Mouse (Mus musculus): Measurements from ENCODE around the gene Cyp1a2. TPM values are rescaled to one million over a fixed set of nuclear protein-coding genes. Genes with fewer than 3 reads are reported as not detected.

The Cyp1a2 gene
- not detected in 2 replicates for polyA plus RNA-seq (2014; fragmentation: Nextera tagmentation; extraction: Ambion mirVana)

DNA sequence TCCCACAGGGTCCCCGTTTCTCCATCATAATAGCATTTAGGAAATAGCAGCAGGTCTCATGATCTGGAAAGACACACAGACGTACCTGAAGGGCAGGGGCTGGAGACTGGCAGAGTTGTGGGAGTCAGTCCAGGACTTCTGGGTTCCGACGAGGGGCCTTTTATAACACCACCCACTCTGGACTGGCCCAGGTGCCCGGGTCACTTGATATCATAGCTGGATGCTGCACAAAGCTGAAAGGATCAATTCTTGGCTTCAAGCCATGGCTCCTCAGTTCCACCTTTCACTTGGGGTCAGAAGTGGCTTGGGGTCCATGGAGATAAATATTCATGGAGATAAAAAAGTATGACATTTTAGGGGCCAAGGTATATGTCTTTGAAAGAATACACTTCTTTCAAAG lies at the start of gene Cyp1a2:
Cyp1a2 (minus strand) TSS at position 184 of the 400 bp plus-strand sequence.
- Histone ChIP-seq H3K27ac (replicated peaks; ENCODE audit: low read depth, low read length) (no peak within 1 kb of the TSS), H3K4me3 (ENCODE audit: low read depth, low read length) (no peak within 1 kb of the TSS), H3K27me3 (replicated peaks; ENCODE audit: control insufficient read depth, insufficient read depth, low read length) (no peaks in the 10 kb centered on the region), H3K9ac (ENCODE audit: low read depth, low read length) (no peak within 1 kb of the TSS), H3K4me2 (ENCODE audit: low read depth, low read length) (no peak within 1 kb of the TSS), H3K4me1 (ENCODE audit: control insufficient read depth, insufficient read depth, low read length) (no peaks in the 10 kb centered on the region), H3K9me3 (ENCODE audit: control insufficient read depth, low read length) (no peaks in the 10 kb centered on the region), H3K36me3 (ENCODE audit: control insufficient read depth, insufficient read depth, low read length) (no peaks in the 10 kb centered on the region)
- ATAC-seq (ENCODE audit: low read depth) = no peak
- DNase-seq (ENCODE audit: low spot score) = no peak
- 68% methylated on average over 5 of the region's 5 CpGs for WGBS

DNA sequence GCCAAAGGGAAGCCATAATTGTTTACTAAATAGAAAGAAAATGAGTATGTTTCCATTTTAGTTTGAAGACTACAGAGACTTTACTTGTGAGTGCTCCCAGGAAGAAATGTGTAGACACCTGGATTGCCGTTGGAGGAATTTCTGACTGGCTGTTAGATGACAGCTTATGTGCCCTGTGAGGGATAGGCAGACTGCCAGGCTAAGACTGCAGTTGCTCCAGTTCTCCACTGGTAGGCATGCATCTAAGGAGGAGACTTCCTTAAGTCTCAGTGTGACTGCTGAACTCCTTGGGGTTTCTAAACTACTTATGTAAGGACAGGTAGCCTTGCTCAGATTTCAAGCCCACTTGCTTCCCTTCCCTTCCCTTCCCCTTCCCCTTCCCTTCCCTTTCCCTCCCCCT lies 44.8 kb upstream of the Cyp1a2 start:
- no peak overlapping the region for H3K4me3 ChIP-seq (ENCODE audit: low read depth, low read length)
- H3K4me2 ChIP-seq (ENCODE audit: low read depth, low read length) = no peak overlapping the region
- no peaks in the 10 kb centered on the region for H3K4me1 ChIP-seq (ENCODE audit: control insufficient read depth, insufficient read depth, low read length)
- no peak overlapping the region for H3K27ac ChIP-seq (replicated peaks; ENCODE audit: low read depth, low read length)
- H3K9me3 ChIP-seq (ENCODE audit: control insufficient read depth, low read length) = no peaks in the 10 kb centered on the region
- peaks cover 46% of the 10 kb centered on the region for H3K36me3 ChIP-seq (ENCODE audit: control insufficient read depth, insufficient read depth, low read length)
- no peak for DNase-seq (ENCODE audit: low spot score)
- H3K9ac ChIP-seq (ENCODE audit: low read depth, low read length) = no peak overlapping the region
- ATAC-seq (ENCODE audit: low read depth) = no peak
- H3K27me3 ChIP-seq (replicated peaks; ENCODE audit: control insufficient read depth, insufficient read depth, low read length) = no peaks in the 10 kb centered on the region
- WGBS = 94% methylated on average over 1 of the region's 1 CpGs

DNA sequence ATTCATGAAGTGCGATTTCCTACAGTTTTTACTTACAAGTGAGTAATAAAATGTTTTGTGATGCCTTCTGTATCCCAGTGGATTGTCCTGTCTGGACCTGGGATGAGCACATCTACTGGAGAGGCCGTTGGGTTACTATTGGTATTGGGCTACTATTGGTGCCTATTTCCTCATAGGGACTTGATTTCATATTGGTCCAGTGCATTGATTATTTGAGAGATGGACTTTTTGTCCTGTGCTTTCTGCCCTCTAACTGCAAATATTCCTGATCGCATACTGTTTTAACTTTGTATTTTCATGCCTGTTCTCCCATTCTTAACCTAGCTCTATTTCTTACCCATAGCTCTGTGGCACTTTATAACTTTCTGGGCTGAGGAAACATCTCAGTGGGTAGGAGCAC lies 41.2 kb upstream of the Cyp1a2 start:
- Histone ChIP-seq H3K4me2 (ENCODE audit: low read depth, low read length) (no peak overlapping the region), H3K9me3 (ENCODE audit: control insufficient read depth, low read length) (no peaks in the 10 kb centered on the region), H3K4me1 (ENCODE audit: control insufficient read depth, insufficient read depth, low read length) (no peaks in the 10 kb centered on the region), H3K27ac (replicated peaks; ENCODE audit: low read depth, low read length) (no peak overlapping the region), H3K9ac (ENCODE audit: low read depth, low read length) (no peak overlapping the region), H3K27me3 (replicated peaks; ENCODE audit: control insufficient read depth, insufficient read depth, low read length) (no peaks in the 10 kb centered on the region), H3K4me3 (ENCODE audit: low read depth, low read length) (no peak overlapping the region), H3K36me3 (ENCODE audit: control insufficient read depth, insufficient read depth, low read length) (peaks cover 57% of the 10 kb centered on the region)
- DNase-seq (ENCODE audit: low spot score) = no peak
- ATAC-seq (ENCODE audit: low read depth) = no peak
- 93% methylated on average over 3 of the region's 3 CpGs for WGBS

DNA sequence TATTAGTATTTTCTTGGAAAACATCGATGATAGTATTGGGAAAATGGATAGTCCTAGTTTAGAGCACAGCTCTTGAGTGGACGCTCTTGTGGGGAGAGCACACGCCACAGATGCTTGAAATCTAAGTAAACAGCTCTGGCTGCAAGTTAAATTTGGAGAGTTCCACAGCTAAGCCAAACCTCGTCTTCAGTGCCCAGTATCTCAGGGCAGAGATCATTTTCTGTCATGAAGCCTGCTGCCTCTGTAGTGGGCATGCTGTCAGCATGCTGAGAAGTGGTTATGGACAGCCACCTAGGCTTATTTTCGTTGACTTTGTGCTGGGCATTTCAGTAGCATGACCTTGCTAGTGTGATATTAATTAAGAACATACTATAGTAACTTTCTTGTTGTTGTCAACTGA lies 40.3 kb upstream of the Cyp1a2 start:
- Histone ChIP-seq H3K4me1 (ENCODE audit: control insufficient read depth, insufficient read depth, low read length) (no peaks in the 10 kb centered on the region), H3K9me3 (ENCODE audit: control insufficient read depth, low read length) (no peaks in the 10 kb centered on the region), H3K27ac (replicated peaks; ENCODE audit: low read depth, low read length) (no peak overlapping the region), H3K27me3 (replicated peaks; ENCODE audit: control insufficient read depth, insufficient read depth, low read length) (no peaks in the 10 kb centered on the region), H3K36me3 (ENCODE audit: control insufficient read depth, insufficient read depth, low read length) (peaks cover 58% of the 10 kb centered on the region), H3K9ac (ENCODE audit: low read depth, low read length) (no peak overlapping the region), H3K4me3 (ENCODE audit: low read depth, low read length) (no peak overlapping the region), H3K4me2 (ENCODE audit: low read depth, low read length) (no peak overlapping the region)
- DNase-seq (ENCODE audit: low spot score) (no peak), ATAC-seq (ENCODE audit: low read depth) (no peak)
- 78% methylated on average over 5 of the region's 5 CpGs for WGBS

DNA sequence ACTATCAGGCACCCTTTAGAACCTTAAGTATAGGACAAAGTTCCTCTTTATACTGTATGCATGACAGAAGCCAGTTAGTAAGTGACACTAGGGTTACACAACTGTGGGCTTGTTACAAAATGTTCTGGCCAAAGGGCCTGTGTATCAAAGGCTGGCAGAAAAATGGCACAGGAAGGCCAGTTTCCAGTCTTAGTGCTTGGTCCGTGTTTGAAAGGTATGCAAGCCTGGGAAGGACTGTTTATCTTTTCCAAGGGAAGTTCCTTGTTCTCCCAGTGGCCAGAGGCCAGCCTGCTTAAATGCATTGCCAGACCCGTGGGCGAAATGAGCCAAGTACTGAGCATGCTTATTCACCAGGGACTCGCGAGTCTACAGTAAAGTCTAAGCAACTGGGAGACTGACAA lies 39.8 kb upstream of the Cyp1a2 start:
- ATAC-seq (ENCODE audit: low read depth) = no peak
- no peak overlapping the region for H3K9ac ChIP-seq (ENCODE audit: low read depth, low read length)
- WGBS = 75% methylated on average over 5 of the region's 5 CpGs
- H3K36me3 ChIP-seq (ENCODE audit: control insufficient read depth, insufficient read depth, low read length) = peaks cover 61% of the 10 kb centered on the region
- H3K4me2 ChIP-seq (ENCODE audit: low read depth, low read length) = no peak overlapping the region
- H3K4me1 ChIP-seq (ENCODE audit: control insufficient read depth, insufficient read depth, low read length) = no peaks in the 10 kb centered on the region
- no peaks in the 10 kb centered on the region for H3K27me3 ChIP-seq (replicated peaks; ENCODE audit: control insufficient read depth, insufficient read depth, low read length)
- H3K27ac ChIP-seq (replicated peaks; ENCODE audit: low read depth, low read length) = no peak overlapping the region
- H3K9me3 ChIP-seq (ENCODE audit: control insufficient read depth, low read length) = no peaks in the 10 kb centered on the region
- no peak overlapping the region for H3K4me3 ChIP-seq (ENCODE audit: low read depth, low read length)
- DNase-seq (ENCODE audit: low spot score) = peak; percentile 24

- 95% methylated on average over 1 of the region's 1 CpGs for WGBS
- H3K9me3 ChIP-seq (ENCODE audit: control insufficient read depth, low read length) = no peaks in the 10 kb centered on the region
- no peak overlapping the region for H3K27ac ChIP-seq (replicated peaks; ENCODE audit: low read depth, low read length)
- no peak overlapping the region for H3K4me3 ChIP-seq (ENCODE audit: low read depth, low read length)
- H3K27me3 ChIP-seq (replicated peaks; ENCODE audit: control insufficient read depth, insufficient read depth, low read length) = no peaks in the 10 kb centered on the region
- no peak for ATAC-seq (ENCODE audit: low read depth)
- no peak overlapping the region for H3K4me2 ChIP-seq (ENCODE audit: low read depth, low read length)
- no peak overlapping the region for H3K9ac ChIP-seq (ENCODE audit: low read depth, low read length)
- no peak for DNase-seq (ENCODE audit: low spot score)
- peaks cover 60% of the 10 kb centered on the region for H3K36me3 ChIP-seq (ENCODE audit: control insufficient read depth, insufficient read depth, low read length)
- H3K4me1 ChIP-seq (ENCODE audit: control insufficient read depth, insufficient read depth, low read length) = no peaks in the 10 kb centered on the region
Measured at GRCm38 (mm10) chr9:57722371-57722770, 38.9 kb upstream of the Cyp1a2 start.

- H3K4me3 ChIP-seq (ENCODE audit: low read depth, low read length) = no peak overlapping the region
- peaks cover 58% of the 10 kb centered on the region for H3K36me3 ChIP-seq (ENCODE audit: control insufficient read depth, insufficient read depth, low read length)
- no peak for ATAC-seq (ENCODE audit: low read depth)
- no peak overlapping the region for H3K27ac ChIP-seq (replicated peaks; ENCODE audit: low read depth, low read length)
- no peak for DNase-seq (ENCODE audit: low spot score)
- no peak overlapping the region for H3K9ac ChIP-seq (ENCODE audit: low read depth, low read length)
- H3K4me2 ChIP-seq (ENCODE audit: low read depth, low read length) = no peak overlapping the region
- H3K9me3 ChIP-seq (ENCODE audit: control insufficient read depth, low read length) = no peaks in the 10 kb centered on the region
- no peaks in the 10 kb centered on the region for H3K4me1 ChIP-seq (ENCODE audit: control insufficient read depth, insufficient read depth, low read length)
- 93% methylated on average over 3 of the region's 3 CpGs for WGBS
- H3K27me3 ChIP-seq (replicated peaks; ENCODE audit: control insufficient read depth, insufficient read depth, low read length) = no peaks in the 10 kb centered on the region
Measured at GRCm38 (mm10) chr9:57720736-57721135, 37.2 kb upstream of the Cyp1a2 start.

DNA sequence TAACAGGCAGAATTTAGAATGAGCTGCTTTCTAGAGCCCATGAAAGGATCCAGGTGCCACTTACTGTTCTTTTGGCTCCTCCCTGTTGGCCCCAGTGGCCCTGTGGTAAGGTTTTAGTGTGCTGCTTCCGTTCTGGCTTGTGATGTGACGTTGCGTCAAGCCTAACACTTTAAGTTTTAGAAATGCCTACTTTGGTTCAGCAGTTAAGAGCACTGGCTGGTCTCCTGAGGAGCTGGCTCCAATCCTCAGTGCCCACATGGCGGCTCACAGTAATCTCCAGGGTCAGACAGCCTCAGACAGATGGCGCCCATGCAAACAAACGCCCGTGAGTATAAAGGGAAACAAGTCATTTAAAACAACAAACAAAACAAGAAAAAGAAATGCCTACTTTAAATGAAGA lies 34.9 kb upstream of the Cyp1a2 start:
- Histone ChIP-seq H3K27me3 (replicated peaks; ENCODE audit: control insufficient read depth, insufficient read depth, low read length) (no peaks in the 10 kb centered on the region), H3K4me2 (ENCODE audit: low read depth, low read length) (no peak overlapping the region), H3K9ac (ENCODE audit: low read depth, low read length) (no peak overlapping the region), H3K4me1 (ENCODE audit: control insufficient read depth, insufficient read depth, low read length) (no peaks in the 10 kb centered on the region), H3K4me3 (ENCODE audit: low read depth, low read length) (no peak overlapping the region), H3K27ac (replicated peaks; ENCODE audit: low read depth, low read length) (no peak overlapping the region), H3K9me3 (ENCODE audit: control insufficient read depth, low read length) (no peaks in the 10 kb centered on the region), H3K36me3 (ENCODE audit: control insufficient read depth, insufficient read depth, low read length) (peaks cover 71% of the 10 kb centered on the region)
- DNase-seq (ENCODE audit: low spot score) (no peak), ATAC-seq (ENCODE audit: low read depth) (no peak)
- WGBS = 88% methylated on average over 7 of the region's 7 CpGs

DNA sequence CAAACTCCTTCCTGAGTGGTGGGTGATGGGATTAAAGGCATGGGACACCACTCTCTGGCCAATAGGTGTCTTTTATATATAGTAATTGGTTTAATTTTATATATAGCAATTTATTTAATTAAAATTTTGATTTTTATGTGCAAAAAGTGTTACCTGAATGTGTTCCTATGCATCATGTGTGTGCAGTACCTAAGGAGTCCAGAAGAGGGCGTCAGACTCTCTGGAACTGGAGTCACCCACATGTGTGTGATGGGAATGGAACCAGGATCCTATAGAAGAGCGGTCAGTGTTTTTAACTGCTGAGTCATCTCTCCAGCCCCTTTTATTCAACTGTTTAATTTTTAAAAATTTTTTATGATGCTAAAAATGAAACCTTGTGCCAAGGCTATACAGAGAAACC lies 28.7 kb upstream of the Cyp1a2 start:
- Histone ChIP-seq H3K4me2 (ENCODE audit: low read depth, low read length) (no peak overlapping the region), H3K4me3 (ENCODE audit: low read depth, low read length) (no peak overlapping the region), H3K27me3 (replicated peaks; ENCODE audit: control insufficient read depth, insufficient read depth, low read length) (no peaks in the 10 kb centered on the region), H3K27ac (replicated peaks; ENCODE audit: low read depth, low read length) (no peak overlapping the region), H3K4me1 (ENCODE audit: control insufficient read depth, insufficient read depth, low read length) (peaks cover 8% of the 10 kb centered on the region), H3K9me3 (ENCODE audit: control insufficient read depth, low read length) (peaks cover 5% of the 10 kb centered on the region; the same call in 1 of the 2 replicates), H3K9ac (ENCODE audit: low read depth, low read length) (no peak overlapping the region), H3K36me3 (ENCODE audit: control insufficient read depth, insufficient read depth, low read length) (peaks cover 38% of the 10 kb centered on the region)
- ATAC-seq (ENCODE audit: low read depth) = no peak
- no peak for DNase-seq (ENCODE audit: low spot score)
- 64% methylated on average over 2 of the region's 2 CpGs for WGBS
